Mouse (Mus musculus) forelimb bud, embryonic 11.5 days (tissue): Measurements from ENCODE around the gene Gm10190.
A peak's percentile ranks its signal among the peaks of the same experiment; 100 is the strongest.
"Not testable (repeated sequence)": the region's sequence is repeated elsewhere in the genome, so short reads cannot be mapped to it uniquely, and the experiment has no call there.

ENCODE experiments used
- DNase-seq: peaks from one replicate; pipeline ENCODE4 v3.0.0-alpha.2; 2012; ENCODE audit warnings: low read depth, low spot score

Gm10190 gene

GRCm38 (mm10) chr17:80372989-80373725, at the start of gene Gm10190:
Gene Gm10190, minus strand, starts transcription at chr17:80373541.
- DNase-seq, result peak; percentile 86

GRCm38 (mm10) chr17:80420998-80421397, 47.7 kb upstream of the Gm10190 start:
- DNase-seq, result no peak

GRCm38 (mm10) chr17:80418572-80419210, 45.4 kb upstream of the Gm10190 start:
- DNase-seq, result no peak

- DNase-seq, result no peak
These were observed 37.8 kb upstream of the Gm10190 start for GRCm38 (mm10) chr17:80411182-80411581.

GRCm38 (mm10) chr17:80398243-80398642, 24.9 kb upstream of the Gm10190 start:
- DNase-seq, result no peak

GRCm38 (mm10) chr17:80391423-80392403, 18.4 kb upstream of the Gm10190 start:
- peak; percentile 33 for DNase-seq

GRCm38 (mm10) chr17:80390024-80390423, 16.7 kb upstream of the Gm10190 start:
- no peak for DNase-seq

- DNase-seq, result no peak
These were observed 12.3 kb upstream of the Gm10190 start for GRCm38 (mm10) chr17:80385671-80386070.

GRCm38 (mm10) chr17:80378386-80378785, 5.0 kb upstream of the Gm10190 start:
- not testable (repeated sequence) for DNase-seq

GRCm38 (mm10) chr17:80373726-80374096, 370 bp upstream of the Gm10190 start:
- DNase-seq, result no peak

GRCm38 (mm10) chr17:80368606-80369005, 4.7 kb downstream of the Gm10190 start:
- DNase-seq, result no peak

GRCm38 (mm10) chr17:80367276-80367675, 6.1 kb downstream of the Gm10190 start:
- peak; percentile 18 for DNase-seq

GRCm38 (mm10) chr17:80360245-80360644, 13.1 kb downstream of the Gm10190 start:
- no peak for DNase-seq

GRCm38 (mm10) chr17:80347234-80347633, 26.1 kb downstream of the Gm10190 start:
- DNase-seq, result peak; percentile 10

GRCm38 (mm10) chr17:80346591-80347125, 26.7 kb downstream of the Gm10190 start:
- no peak for DNase-seq

GRCm38 (mm10) chr17:80345277-80345676, 28.1 kb downstream of the Gm10190 start:
- peak; percentile 23 for DNase-seq

- DNase-seq, result no peak
These were observed 41.0 kb downstream of the Gm10190 start for GRCm38 (mm10) chr17:80332386-80332785.

GRCm38 (mm10) chr17:80326431-80326830, 46.9 kb downstream of the Gm10190 start:
- DNase-seq, result no peak

- DNase-seq, result no peak
These were observed 47.9 kb downstream of the Gm10190 start for GRCm38 (mm10) chr17:80325456-80325855.

GRCm38 (mm10) chr17:80324521-80324920, 48.8 kb downstream of the Gm10190 start:
- no peak for DNase-seq

- DNase-seq, result no peak
These were observed 49.7 kb downstream of the Gm10190 start for GRCm38 (mm10) chr17:80323658-80324057.
